Mouse (Mus musculus) intestine, embryonic 16.5 days (tissue): ENCODE results near the gene Pced1b. TPM values are rescaled to one million over a fixed set of nuclear protein-coding genes. Genes with fewer than 3 reads are reported as not detected.

Source experiments
- ATAC-seq: fragments of 200-750 bp; cut with Nextera tagmentation; 2 replicates; pipeline ENCODE4 v1.8.0; 2017; ENCODE audit warnings: moderate TSS enrichment, moderate library complexity
- H3K27ac ChIP-seq: fragments of 300-500 bp; sonication (generic); 2 replicates; pipeline ENCODE4 v1.5.1; 2014; ENCODE audit warnings: mild to moderate bottlenecking, low read length
- H3K27me3 ChIP-seq: fragments of 300-500 bp; sonication (generic); replicated peaks from 2 replicates; pipeline ENCODE4 v1.6.1; 2014; ENCODE audit warnings: low read length, control low read depth, mixed read lengths; ENCODE audit not compliant: control insufficient read depth, insufficient read depth
- H3K36me3 ChIP-seq: fragments of 300-500 bp; sonication (generic); 2 replicates; pipeline ENCODE4 v1.6.1; 2014; ENCODE audit warnings: low read length, control low read depth; ENCODE audit not compliant: control insufficient read depth, insufficient read depth
- H3K4me1 ChIP-seq: fragments of 300-500 bp; sonication (generic); 2 replicates; pipeline ENCODE4 v1.6.1; 2014; ENCODE audit warnings: low read length, control low read depth, mixed read lengths; ENCODE audit not compliant: control insufficient read depth, insufficient read depth
- H3K4me2 ChIP-seq: fragments of 300-500 bp; sonication (generic); 2 replicates; pipeline ENCODE4 v1.6.1; 2014; ENCODE audit warnings: low read depth, low read length, control low read depth
- H3K4me3 ChIP-seq: fragments of 300-500 bp; sonication (generic); 2 replicates; pipeline ENCODE4 v1.5.1; 2014; ENCODE audit warnings: mild to moderate bottlenecking, low read length
- H3K9ac ChIP-seq: fragments of 300-500 bp; sonication (generic); 2 replicates; pipeline ENCODE4 v1.6.1; 2014; ENCODE audit warnings: low read depth, low read length
- H3K9me3 ChIP-seq: fragments of 300-500 bp; sonication (generic); 2 replicates; pipeline ENCODE4 v1.6.1; 2016; ENCODE audit warnings: low read length, control low read depth; ENCODE audit not compliant: control insufficient read depth
- WGBS: fragments of 180-500 bp; shearing (Covaris S2); extraction: QIAGEN DNeasy Blood & Tissue Kit; methylation state at CpG from one replicate; pipeline ENCODE4 v1.1.7; 2014; 5-methylcytosine and 5-hydroxymethylcytosine counted together
- polyA plus RNA-seq: library from polyadenylated mRNA; unstranded; fragments of >200 nt; fragmentation: Nextera tagmentation; extraction: Ambion mirVana; gene quantifications from 2 replicates; pipeline ENCODE4 v1.2.1, GENCODE M21; 2015

Pced1b gene
- polyA plus RNA-seq, 1 experiment from 2014 or later, result 3.6 TPM

- ATAC-seq, result no peak
- no peaks in the 10 kb centered on the region for H3K36me3 ChIP-seq
- no peak overlapping the region for H3K27ac ChIP-seq
- 77% methylated on average over 9 of the region's 9 CpGs for WGBS
- H3K27me3 ChIP-seq, result no peaks in the 10 kb centered on the region
- no peak overlapping the region for H3K4me2 ChIP-seq
- H3K4me3 ChIP-seq, result no peak overlapping the region
- H3K9me3 ChIP-seq, result no peaks in the 10 kb centered on the region
- no peak overlapping the region for H3K9ac ChIP-seq
- H3K4me1 ChIP-seq, result no peaks in the 10 kb centered on the region
These were observed 68.5 kb downstream of the Pced1b start for GRCm38 (mm10) chr15:97315422-97315757.

DNA sequence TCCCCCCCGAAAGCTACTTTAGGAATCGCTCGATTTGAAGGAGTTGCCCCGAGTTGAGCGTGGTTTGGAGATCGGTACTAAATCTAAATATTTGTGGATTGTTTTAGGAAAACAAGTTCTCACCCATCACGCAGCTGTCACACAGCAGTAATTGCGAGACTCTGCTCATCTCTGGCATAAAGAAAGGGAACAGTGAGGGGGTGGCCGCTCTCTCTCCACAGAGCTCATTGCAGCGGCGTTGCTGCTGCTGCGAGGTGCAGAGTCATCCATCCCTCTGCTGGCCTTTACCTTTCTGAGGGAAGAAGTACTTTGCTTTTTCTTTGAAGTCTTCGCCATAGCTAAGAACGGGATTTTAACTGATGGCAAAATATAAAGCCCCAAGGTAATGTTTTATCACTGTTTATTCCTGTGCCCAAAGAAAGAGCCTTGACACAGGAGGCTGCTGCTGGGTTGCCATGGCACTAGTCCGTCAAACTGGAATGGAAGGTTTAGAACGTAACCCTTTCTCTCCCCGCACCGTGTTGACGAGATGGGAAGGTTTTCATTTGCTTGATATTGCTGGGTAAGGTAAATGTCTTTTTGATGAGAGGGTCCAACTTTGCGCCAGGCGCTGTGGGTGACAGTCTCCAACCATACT is 71.6 kb downstream of the Pced1b start:
- Histone ChIP-seq H3K27ac (no peak overlapping the region), H3K27me3 (no peaks in the 10 kb centered on the region), H3K4me1 (no peaks in the 10 kb centered on the region), H3K9me3 (no peaks in the 10 kb centered on the region), H3K4me3 (no peak overlapping the region), H3K9ac (no peak overlapping the region), H3K4me2 (no peak overlapping the region), H3K36me3 (no peaks in the 10 kb centered on the region)
- WGBS, result 67% methylated on average over 21 of the region's 21 CpGs
- ATAC-seq, result no peak

DNA sequence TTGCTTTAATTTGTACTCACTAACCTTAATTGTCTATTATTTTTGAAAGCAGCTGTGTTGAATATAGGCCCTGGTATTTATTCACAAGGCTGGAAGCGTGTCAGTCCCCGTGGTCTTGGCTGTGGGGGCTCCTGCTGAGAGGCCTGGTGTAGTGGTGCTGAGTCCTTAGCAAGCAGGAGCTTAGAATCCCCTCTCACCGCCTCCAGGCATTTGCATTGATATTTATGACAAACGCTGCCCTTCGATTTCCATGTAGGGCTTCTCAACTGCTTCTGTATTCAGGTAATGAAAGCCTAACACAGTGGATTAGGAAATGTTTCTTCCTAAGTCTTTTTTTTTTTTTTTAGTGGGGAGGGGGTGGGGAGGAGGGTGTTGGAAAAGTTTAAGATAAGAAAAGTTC is 75.9 kb downstream of the Pced1b start:
- 74% methylated on average over 5 of the region's 5 CpGs for WGBS
- 0 out of 2 replicates have a peak, but pooled peaks cover 5% of the 10 kb centered on the region for H3K9me3 ChIP-seq

DNA sequence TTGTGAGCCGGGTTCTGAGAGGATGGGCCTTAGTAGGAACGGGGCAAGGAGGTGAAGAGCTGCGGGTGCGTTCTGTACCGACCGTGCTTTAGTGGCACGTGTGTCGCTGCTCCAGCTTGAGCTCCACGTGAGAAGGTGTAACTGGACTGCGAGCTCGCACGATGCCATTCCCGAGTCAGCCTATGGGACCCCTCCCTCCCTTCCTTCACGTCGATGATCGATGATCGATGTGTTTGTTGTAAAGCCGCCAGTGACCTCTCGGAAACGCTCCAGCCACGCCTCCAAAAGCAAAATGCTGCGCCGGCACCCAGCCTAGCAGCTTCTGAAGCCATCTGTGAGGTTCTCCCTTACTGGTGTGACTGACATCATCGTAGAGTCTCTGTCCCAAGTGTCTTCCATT is 76.6 kb downstream of the Pced1b start:
- H3K27me3 ChIP-seq, result no peaks in the 10 kb centered on the region
- H3K4me2 ChIP-seq, result no peak overlapping the region
- no peak overlapping the region for H3K27ac ChIP-seq
- WGBS, result 75% methylated on average over 24 of the region's 24 CpGs
- no peak overlapping the region for H3K9ac ChIP-seq
- no peaks in the 10 kb centered on the region for H3K4me1 ChIP-seq
- H3K9me3 ChIP-seq, result 0 out of 2 replicates have a peak, but pooled peaks cover 5% of the 10 kb centered on the region
- ATAC-seq, result no peak
- H3K36me3 ChIP-seq, result no peaks in the 10 kb centered on the region
- H3K4me3 ChIP-seq, result no peak overlapping the region

More for the DNA sequence above, 75.9 kb downstream of the Pced1b start:
- ATAC-seq, result no peak
- Histone ChIP-seq H3K9ac (no peak overlapping the region), H3K4me3 (no peak overlapping the region), H3K27ac (no peak overlapping the region), H3K4me1 (no peaks in the 10 kb centered on the region), H3K36me3 (no peaks in the 10 kb centered on the region), H3K4me2 (no peak overlapping the region), H3K27me3 (no peaks in the 10 kb centered on the region)

DNA sequence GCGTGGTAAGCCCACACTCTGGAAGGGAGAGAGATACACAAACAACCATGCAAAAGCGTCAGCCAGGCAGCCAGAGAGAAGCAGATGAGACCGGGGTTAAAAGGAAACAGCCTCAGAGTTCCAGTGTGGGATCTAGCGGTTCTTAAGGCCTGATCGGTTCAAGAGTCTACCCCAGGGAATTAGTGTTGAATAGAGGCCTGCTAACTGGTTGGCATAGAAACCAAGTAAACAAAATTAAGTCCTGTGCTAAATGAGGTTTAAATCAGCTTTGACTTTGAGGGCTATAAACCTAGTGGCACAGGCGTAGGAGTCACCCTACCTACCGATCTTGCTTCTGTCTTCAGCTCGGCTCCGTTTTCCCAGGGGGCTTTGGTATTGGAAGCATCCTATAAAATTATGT is 77.4 kb downstream of the Pced1b start:
- no peaks in the 10 kb centered on the region for H3K4me1 ChIP-seq
- H3K27me3 ChIP-seq, result no peaks in the 10 kb centered on the region
- no peak for ATAC-seq
- WGBS, result 54% methylated on average over 9 of the region's 9 CpGs
- no peak overlapping the region for H3K27ac ChIP-seq
- H3K4me3 ChIP-seq, result no peak overlapping the region
- no peaks in the 10 kb centered on the region for H3K36me3 ChIP-seq
- no peak overlapping the region for H3K9ac ChIP-seq
- H3K4me2 ChIP-seq, result no peak overlapping the region
- H3K9me3 ChIP-seq, result 0 out of 2 replicates have a peak, but pooled peaks cover 5% of the 10 kb centered on the region

GRCm38 (mm10) chr15:97327500-97328081 is 80.7 kb downstream of the Pced1b start:
- no peaks in the 10 kb centered on the region for H3K36me3 ChIP-seq
- no peak overlapping the region for H3K4me3 ChIP-seq
- H3K4me2 ChIP-seq, result no peak overlapping the region
- H3K9me3 ChIP-seq, result 0 out of 2 replicates have a peak, but pooled peaks cover 5% of the 10 kb centered on the region
- no peak overlapping the region for H3K27ac ChIP-seq
- ATAC-seq, result no peak
- H3K4me1 ChIP-seq, result no peaks in the 10 kb centered on the region
- no peak overlapping the region for H3K9ac ChIP-seq
- no peaks in the 10 kb centered on the region for H3K27me3 ChIP-seq
- WGBS, result 68% methylated on average over 18 of the region's 18 CpGs

GRCm38 (mm10) chr15:97332582-97332981 is 85.7 kb downstream of the Pced1b start:
- WGBS, result 79% methylated on average over 9 of the region's 9 CpGs
- no peaks in the 10 kb centered on the region for H3K27me3 ChIP-seq
- H3K4me2 ChIP-seq, result no peak overlapping the region
- H3K36me3 ChIP-seq, result no peaks in the 10 kb centered on the region
- H3K9ac ChIP-seq, result no peak overlapping the region
- no peak for ATAC-seq
- 0 out of 2 replicates have a peak, but pooled peaks cover 1% of the 10 kb centered on the region for H3K9me3 ChIP-seq
- no peaks in the 10 kb centered on the region for H3K4me1 ChIP-seq
- H3K27ac ChIP-seq, result no peak overlapping the region
- no peak overlapping the region for H3K4me3 ChIP-seq

GRCm38 (mm10) chr15:97337636-97338352 is 90.9 kb downstream of the Pced1b start:
- H3K27me3 ChIP-seq, result no peaks in the 10 kb centered on the region
- ATAC-seq, result peak; percentile 77
- 0 out of 2 replicates have a peak overlapping the region, but pooled peaks have one; percentile 33 for H3K9ac ChIP-seq
- 0 out of 2 replicates have a peak, but pooled peaks cover 4% of the 10 kb centered on the region for H3K4me1 ChIP-seq
- H3K9me3 ChIP-seq, result no peaks in the 10 kb centered on the region
- H3K4me2 ChIP-seq, result peak overlapping the region; percentile 50
- H3K36me3 ChIP-seq, result no peaks in the 10 kb centered on the region
- WGBS, result 37% methylated on average over 14 of the region's 14 CpGs
- no peak overlapping the region for H3K27ac ChIP-seq
- peak overlapping the region; percentile 22 for H3K4me3 ChIP-seq

- Histone ChIP-seq H3K4me1 (0 out of 2 replicates have a peak, but pooled peaks cover 4% of the 10 kb centered on the region), H3K9me3 (no peaks in the 10 kb centered on the region), H3K4me3 (peak overlapping the region; percentile 22), H3K27me3 (no peaks in the 10 kb centered on the region), H3K4me2 (peak overlapping the region; percentile 50), H3K27ac (no peak overlapping the region), H3K36me3 (no peaks in the 10 kb centered on the region), H3K9ac (peak overlapping the region; percentile 33; the same call in 1 of the 2 replicates)
- no peak for ATAC-seq
- 15% methylated on average over 17 of the region's 17 CpGs for WGBS
These were observed 91.6 kb downstream of the Pced1b start for GRCm38 (mm10) chr15:97338377-97339060.
